Mouse (Mus musculus): ENCODE results near the gene Cdh4. TPM values are rescaled to one million over a fixed set of nuclear protein-coding genes. Genes with fewer than 3 reads are reported as not detected.

Gene Cdh4
- total RNA-seq, 2 experiments from 2014 or later: 3.2 to 6.8 TPM

GRCm38 (mm10) chr2:179538535-179538934, 96.3 kb downstream of the Cdh4 start:
- no peak for DNase-seq

- DNase-seq: no peak
These were observed 97.5 kb downstream of the Cdh4 start for GRCm38 (mm10) chr2:179539532-179540245.

- no peak for DNase-seq
These were observed 98.9 kb downstream of the Cdh4 start for GRCm38 (mm10) chr2:179541096-179541495.

- no peak for DNase-seq
These were observed 105.4 kb downstream of the Cdh4 start for GRCm38 (mm10) chr2:179547627-179548026.

- DNase-seq: peak in 1 of 2 experiments; percentile 27
These were observed 113.7 kb downstream of the Cdh4 start for GRCm38 (mm10) chr2:179555928-179556327.

- DNase-seq: peak; percentile 45 to 52
These were observed 120.1 kb downstream of the Cdh4 start for GRCm38 (mm10) chr2:179562350-179562749.

GRCm38 (mm10) chr2:179565611-179566010, 123.4 kb downstream of the Cdh4 start:
- no peak for DNase-seq

GRCm38 (mm10) chr2:179567886-179568285, 125.7 kb downstream of the Cdh4 start:
- DNase-seq: no peak

GRCm38 (mm10) chr2:179569171-179569570, 126.9 kb downstream of the Cdh4 start:
- no peak for DNase-seq

GRCm38 (mm10) chr2:179571175-179571769, 129.0 kb downstream of the Cdh4 start:
- no peak for DNase-seq

GRCm38 (mm10) chr2:179573331-179573730, 131.1 kb downstream of the Cdh4 start:
- no peak for DNase-seq

- DNase-seq: no peak
These were observed 131.6 kb downstream of the Cdh4 start for GRCm38 (mm10) chr2:179573786-179574185.

GRCm38 (mm10) chr2:179575585-179575984, 133.4 kb downstream of the Cdh4 start:
- DNase-seq: no peak

- DNase-seq: no peak
These were observed 134.0 kb downstream of the Cdh4 start for GRCm38 (mm10) chr2:179576221-179576620.

GRCm38 (mm10) chr2:179578329-179578728, 136.1 kb downstream of the Cdh4 start:
- DNase-seq: no peak

GRCm38 (mm10) chr2:179578842-179579241, 136.6 kb downstream of the Cdh4 start:
- no peak for DNase-seq

GRCm38 (mm10) chr2:179580415-179580814, 138.2 kb downstream of the Cdh4 start:
- DNase-seq: no peak

- no peak for DNase-seq
These were observed 138.8 kb downstream of the Cdh4 start for GRCm38 (mm10) chr2:179581058-179581457.

GRCm38 (mm10) chr2:179582966-179583365, 140.7 kb downstream of the Cdh4 start:
- no peak for DNase-seq

- no peak for DNase-seq
These were observed 142.4 kb downstream of the Cdh4 start for GRCm38 (mm10) chr2:179584672-179585071.

- DNase-seq: no peak
These were observed 144.2 kb downstream of the Cdh4 start for GRCm38 (mm10) chr2:179586436-179586835.

GRCm38 (mm10) chr2:179587069-179587468, 144.8 kb downstream of the Cdh4 start:
- DNase-seq: no peak

GRCm38 (mm10) chr2:179591661-179592060, 149.4 kb downstream of the Cdh4 start:
- no peak for DNase-seq

GRCm38 (mm10) chr2:179595013-179595412, 152.8 kb downstream of the Cdh4 start:
- DNase-seq: peak; percentile 44 to 66

All from heart, adult 18-20 months (tissue).